Mouse (Mus musculus): ENCODE data around the gene Rtf1. TPM values are rescaled to one million over a fixed set of nuclear protein-coding genes. Genes with fewer than 3 reads are reported as not detected.

The Rtf1 gene
- total RNA-seq, 4 experiments from 2014 or later = 21.3 to 27.2 (median 24.9) TPM

DNA sequence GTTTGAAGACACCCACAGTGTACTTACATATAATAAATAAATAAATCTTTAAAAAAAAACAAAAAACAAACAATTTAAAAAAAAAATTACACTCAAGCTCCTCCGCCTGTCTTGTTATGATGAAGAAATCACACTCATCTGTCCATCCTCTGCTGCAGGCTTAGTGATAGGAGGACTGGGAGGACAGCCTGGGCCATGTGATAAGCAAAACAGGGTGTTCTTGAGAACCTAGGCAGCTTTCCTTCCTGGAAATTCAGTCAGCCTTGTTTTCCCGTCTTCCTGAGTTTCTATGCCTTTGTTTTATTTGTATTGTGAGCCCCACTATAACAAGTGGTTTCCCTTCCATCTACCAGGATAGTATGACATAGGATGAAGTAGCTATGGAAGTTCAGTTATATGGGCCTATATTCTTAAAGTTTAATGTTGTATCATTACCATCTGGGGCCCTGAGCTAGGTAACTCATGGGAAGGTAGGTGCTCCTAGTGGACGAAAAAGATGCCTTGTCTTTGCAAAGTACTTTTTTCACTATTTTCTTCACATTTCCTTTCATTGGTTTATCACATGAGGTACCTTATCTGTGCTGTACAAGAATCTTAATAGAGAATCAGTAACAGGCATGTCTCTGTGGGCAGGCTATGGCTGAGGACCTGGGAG lies 53.0 kb downstream of the Rtf1 start:
- no peak for DNase-seq (ENCODE audit: low spot score in 2 of 2)

DNA sequence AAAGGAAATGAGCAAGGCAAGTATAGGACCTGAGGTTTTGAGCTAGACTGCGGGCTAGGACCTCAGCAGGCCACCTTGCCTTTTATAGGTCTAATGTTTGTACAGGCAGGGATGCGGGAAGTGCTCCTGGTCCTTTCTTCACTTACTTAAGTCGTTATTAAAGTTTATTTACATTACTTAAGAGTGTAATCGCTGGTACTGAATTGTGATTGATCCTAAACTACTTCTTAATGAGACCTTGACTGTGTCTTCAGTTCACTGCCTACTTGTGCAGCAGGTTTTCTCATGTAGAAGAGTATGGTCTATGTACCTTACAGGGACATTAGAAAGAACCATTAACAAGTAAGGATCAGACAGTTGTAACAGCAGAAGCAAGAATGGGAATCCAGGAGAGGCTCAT lies 55.9 kb downstream of the Rtf1 start:
- no peak for DNase-seq (ENCODE audit: low spot score in 2 of 2)

DNA sequence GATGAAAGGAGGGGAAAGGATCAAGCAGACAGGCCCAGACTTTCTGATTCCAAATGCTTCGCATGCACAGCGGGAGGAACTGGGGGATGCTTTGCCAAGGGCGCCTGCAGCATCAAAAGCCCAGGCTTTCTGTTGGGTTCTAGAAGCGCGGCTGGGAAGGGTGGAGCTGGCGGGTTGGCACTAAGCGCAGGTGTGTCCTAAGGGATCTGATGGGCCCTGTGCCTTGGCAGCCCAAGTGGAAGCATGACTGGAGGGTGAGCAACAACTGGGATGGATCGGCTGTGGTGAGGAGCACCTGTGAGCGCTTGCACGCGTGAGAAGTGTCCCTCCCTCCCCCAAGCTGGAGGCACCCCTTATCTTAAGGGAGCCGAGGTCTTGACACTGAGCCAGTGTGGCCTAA lies 62.3 kb downstream of the Rtf1 start:
- DNase-seq (ENCODE audit: low spot score in 2 of 2) = no peak

DNA sequence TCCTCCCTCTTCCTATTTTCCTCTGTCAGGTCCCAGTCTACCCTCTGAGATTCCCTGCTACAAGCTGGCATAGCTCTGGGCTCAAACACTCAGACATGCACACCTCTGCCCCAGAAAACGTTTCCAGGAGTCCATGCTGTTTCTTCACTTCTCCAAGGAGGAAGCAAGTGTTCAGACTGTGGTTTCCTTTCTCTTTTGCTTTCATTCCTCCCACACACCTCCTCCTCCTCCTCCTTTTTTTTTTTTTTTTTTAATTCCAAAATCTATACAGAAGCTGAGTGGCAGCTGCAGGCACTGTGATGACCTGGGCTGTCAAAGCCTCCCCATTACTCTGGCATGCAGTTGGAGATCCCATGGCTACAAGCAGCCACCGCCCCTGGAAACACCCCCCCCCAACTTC lies 65.7 kb downstream of the Rtf1 start:
- DNase-seq (ENCODE audit: low spot score in 2 of 2) = no peak

DNA sequence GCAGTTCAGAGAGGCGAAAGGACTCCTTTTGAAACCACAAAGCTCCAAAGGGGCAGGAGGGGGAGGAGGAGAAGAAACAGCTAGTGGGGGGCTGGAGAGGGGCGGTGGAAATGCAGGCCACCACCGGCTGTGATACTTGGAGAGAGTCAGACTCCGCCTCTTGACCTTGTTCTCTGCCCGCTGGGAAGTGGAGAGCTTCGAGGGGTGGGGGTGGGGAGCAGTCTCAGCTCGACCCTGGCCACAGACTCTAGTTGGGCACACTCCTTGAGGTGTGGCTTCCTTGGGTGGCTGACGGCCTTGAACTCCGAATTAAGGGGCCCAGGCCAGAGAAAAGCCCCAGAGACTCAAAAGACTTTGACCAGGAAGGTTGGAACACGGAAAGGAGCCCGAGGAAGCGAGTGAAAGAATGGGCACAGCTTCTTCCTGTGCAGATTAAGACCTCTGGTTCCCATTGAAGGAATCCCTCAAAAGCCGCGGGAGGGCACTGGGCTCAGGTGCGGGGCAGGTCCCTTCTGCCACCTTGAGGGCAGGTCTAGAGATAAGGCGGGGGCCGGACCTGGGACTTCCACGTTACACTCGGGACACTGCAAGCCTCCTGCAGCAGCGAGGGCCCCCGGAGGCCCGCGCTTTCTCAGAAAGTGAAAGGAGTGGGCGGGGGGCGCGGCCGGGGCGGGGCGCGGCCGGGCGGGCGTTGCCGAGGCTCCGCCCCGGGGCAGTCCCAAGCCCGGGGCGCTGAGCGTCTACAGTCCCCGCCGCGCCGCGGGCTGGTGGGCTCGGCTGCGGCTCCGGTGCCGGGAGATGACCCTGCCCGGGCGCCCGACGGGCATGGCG lies 66.9 kb downstream of the Rtf1 start, which contains the start of gene Itpka:
Gene Itpka (plus strand): TSS at position 757 of the 831 bp plus-strand sequence.
- DNase-seq (ENCODE audit: low spot score in 2 of 2) = peak in 1 of 2 experiments; percentile 19

DNA sequence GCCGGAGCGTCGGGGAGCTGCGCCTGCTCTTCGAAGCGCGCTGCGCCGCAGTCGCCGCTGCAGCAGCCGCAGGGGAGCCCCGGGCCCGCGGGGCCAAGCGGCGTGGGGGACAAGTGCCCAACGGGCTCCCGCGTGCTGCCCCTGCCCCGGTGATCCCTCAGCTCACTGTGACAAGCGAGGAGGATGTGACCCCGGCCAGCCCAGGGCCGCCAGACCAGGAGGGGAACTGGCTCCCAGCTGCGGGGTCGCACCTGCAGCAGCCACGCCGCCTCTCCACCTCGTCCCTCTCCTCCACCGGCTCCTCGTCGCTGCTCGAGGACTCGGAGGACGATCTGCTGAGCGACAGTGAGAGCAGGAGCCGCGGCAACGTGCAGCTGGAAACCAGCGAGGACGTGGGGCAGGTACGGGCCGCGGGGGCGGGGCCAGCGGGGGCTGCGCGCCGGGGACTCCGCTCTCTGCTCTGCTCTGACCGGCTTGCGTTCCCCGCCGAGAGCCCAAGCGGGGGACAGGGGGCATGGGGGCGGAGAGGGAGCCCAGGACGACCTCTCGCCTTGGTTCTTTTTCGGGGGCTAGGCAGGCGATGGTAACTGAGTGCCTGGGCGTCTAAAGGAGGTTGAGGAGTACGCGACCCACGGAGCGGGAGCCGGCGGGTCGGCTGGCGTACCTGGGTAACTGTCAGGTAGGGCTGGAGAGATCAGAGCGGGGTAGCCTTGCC lies 67.8 kb downstream of the Rtf1 start:
- DNase-seq (ENCODE audit: low spot score in 2 of 2) = no peak

DNA sequence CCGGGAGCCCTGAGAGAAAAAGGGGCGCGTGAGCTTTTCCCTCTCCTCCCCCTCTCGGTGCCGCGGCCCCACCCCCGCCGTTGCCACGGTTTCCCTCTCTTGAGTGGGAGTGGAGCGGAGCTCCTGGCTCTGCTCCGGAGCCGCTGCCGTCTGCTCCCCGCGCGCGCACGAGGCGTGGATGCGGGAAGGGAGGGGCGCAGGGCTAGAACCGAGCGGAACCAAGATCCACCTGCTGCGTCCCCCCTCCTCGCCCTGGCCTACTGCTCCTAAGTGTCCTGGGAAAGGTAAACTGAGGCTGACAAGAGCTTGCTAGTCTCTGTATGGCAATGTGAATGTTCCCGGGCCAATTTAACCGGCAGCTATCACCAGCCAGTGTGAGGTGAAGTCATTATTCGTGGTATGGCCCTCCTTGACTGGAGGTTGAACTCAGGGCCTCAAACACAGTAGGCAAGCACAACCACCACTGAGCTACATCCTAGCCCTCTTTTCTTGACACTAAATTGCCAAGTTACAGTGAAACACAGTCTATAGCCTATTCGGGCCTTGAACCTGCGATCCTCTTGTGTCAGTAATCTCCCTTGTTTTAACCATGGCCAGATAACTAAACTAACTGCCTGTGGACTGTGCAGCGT lies 68.4 kb downstream of the Rtf1 start:
- no peak for DNase-seq (ENCODE audit: low spot score in 2 of 2)

DNA sequence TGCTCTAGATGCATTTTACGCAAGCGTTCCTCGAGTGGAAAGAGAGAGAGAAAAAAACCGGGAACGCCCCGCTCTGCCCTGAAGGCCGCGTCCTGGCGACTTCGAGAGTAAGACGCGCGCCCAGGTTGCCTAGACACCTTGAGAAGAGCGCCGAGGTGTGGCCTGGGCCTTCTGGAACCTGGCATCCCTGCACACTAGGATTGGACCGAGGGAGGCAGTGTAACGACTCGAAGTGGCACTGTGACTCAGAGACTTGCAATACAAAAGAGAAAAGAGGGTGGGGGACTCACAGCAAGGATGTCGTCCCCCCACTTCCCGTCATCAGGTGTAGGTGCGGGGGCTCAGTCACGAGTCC lies 68.9 kb downstream of the Rtf1 start:
- DNase-seq (ENCODE audit: low spot score in 2 of 2) = no peak

DNA sequence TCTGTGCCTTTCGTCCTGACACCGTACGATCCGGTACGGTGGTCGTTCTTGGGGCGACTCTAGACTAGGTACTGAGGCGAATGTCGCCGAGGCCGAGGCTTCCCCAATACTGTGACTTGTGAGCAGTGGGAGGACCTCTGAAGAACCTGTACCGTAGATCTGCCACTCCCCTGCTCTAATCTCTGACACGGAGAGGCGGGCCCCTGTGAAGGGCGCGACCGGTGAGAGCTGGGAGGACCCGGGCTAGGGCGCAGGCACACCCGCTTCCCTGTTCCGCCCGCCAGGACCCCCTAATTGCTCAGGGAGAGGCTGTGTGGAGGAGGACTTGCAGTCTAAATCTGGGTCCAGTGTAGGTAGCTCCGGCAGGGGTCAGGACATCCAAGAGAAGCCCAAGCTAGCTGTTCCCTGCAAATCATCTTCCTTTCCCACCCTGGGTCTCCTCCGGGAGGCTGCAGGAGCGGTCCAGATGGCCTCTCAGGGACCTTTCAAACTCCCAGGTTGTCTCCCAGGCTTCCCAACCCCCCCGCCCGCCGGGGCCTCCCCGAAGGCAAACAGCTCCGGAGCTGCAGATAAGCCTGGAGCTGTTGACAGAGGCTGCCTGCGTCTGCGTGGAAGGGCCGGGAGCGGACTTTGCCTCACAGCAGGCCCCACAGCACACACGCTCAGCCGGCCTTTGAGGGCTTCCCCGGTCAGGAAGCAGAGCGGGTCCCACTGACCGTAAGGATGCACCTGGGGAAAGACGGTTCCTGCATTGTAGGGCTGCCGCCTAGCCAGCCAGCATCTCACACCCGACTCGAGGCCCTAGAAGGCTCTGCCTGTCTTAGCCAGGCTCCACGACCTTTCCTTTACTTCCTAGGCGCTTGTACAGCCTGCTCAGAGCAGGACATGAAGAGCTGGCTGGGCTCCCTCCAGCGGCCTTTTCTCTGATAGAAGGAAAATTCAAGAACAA lies 69.6 kb downstream of the Rtf1 start:
- DNase-seq (ENCODE audit: low spot score in 2 of 2) = no peak

DNA sequence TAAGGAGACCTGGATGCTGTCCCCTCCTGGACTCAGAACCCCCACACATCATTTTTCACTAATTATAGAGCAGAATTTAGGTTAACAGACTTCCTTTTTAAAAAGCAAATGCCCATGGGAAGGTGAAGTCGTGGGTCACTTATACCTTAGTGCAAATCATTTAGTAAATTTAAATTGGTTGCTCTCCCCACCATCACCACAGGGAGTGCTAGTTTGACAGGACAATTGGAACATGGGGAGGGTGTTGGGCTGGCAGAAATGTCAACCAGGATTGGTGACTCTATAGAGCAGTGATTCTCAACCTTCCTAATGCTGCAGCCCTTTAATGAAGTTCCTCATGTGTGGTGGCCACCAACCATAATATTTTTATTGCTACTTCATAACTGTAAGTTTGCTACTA lies 70.4 kb downstream of the Rtf1 start:
- no peak for DNase-seq (ENCODE audit: low spot score in 2 of 2)

DNA sequence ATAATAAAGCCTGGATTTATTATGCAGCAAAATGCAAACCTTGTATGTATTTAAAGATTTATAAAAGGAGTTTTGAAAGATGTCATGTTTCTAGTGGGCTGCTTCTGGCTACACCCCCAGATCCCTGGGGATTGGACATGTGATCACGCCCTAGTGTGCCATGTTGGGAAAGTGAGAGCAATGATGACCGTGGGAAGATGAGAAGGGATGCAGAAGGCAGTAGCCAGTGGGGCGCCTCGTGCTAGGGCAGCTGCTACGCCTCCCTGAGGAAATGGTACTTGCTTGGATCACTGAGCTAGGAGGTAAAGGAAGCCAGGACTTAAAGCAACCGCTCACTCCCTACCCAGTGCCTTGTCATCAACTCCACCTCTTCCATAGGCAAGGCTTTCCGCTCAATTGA lies 72.7 kb downstream of the Rtf1 start:
- DNase-seq (ENCODE audit: low spot score in 2 of 2) = no peak

DNA sequence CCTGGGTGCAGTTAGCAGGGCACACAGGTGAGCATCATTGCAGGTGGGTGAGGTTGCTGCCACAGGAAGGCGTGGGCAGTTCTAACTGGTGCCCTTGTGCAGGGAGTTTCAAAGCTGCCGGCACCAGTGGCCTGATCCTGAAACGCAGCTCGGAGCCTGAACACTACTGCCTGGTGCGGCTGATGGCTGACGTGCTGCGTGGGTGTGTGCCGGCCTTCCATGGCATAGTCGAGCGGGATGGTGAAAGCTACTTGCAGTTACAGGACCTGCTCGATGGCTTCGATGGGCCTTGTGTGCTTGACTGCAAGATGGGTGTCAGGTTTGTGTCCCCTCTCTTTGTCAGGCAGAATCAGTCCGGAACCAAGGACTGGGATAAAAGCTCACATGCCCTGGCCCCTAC lies 74.4 kb downstream of the Rtf1 start:
- DNase-seq (ENCODE audit: low spot score in 2 of 2) = no peak

DNA sequence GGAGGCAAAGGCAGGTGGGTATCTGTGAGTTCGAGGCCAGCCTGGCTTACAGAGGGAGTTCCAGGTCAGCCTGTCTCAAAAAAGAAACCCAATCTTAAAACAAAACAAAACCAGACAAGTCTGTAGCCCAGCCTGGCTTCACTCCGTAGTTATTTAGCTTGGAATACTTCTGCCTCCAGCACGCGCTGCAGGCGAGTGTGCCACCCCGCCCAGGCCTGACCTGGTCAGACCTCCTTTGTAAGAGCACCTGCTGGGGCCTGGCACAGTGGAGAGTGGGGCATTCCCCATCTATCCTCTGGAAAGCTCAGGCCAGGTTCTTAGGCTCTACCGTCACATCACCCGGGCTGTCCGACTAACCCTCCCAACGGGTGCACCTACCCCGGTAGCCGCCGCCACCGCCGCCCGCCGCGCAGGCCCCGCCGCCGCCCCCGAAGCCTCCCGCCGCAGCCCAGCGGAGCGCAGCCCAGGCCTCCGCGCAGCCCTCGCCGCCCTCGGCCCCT lies 82.8 kb downstream of the Rtf1 start:
- no peak for DNase-seq (ENCODE audit: low spot score in 2 of 2)

DNA sequence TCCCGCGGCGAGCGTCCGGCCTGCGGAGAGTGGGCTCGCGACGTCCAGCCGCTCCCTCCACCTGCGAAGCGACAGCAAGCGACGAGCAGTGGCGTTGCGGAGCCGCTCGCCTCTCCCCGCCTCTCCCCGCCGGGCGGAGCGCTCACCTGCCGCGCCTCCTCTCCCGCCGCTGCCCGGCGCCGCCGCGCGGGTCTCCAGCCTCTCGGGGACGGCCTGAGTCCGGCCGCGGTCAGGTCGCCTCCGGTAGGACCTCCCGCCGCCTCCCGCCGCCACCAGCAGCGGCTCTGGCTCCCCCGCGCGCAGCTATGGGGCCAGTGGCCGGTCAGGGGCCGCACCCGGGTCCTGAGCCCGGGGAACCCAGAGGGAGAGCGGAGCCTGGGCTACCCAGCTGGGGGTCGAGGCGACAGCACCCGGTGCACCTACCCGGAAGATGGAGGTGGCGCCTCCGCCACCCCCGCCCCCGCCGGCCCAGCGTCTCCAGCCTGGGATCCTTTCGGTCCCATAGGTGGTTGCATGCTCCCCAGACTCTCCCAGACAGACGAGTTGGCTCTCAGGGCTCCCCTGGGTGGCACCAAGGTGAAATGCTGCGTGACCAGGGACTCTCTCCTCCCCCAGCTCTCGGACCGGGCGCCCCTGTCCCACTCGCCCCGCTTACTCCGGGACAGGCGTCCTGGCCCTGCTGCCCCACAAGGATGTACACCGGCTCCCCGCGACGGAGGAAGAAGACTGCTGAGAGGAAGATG lies 83.4 kb downstream of the Rtf1 start:
- DNase-seq (ENCODE audit: low spot score in 2 of 2) = no peak

DNA sequence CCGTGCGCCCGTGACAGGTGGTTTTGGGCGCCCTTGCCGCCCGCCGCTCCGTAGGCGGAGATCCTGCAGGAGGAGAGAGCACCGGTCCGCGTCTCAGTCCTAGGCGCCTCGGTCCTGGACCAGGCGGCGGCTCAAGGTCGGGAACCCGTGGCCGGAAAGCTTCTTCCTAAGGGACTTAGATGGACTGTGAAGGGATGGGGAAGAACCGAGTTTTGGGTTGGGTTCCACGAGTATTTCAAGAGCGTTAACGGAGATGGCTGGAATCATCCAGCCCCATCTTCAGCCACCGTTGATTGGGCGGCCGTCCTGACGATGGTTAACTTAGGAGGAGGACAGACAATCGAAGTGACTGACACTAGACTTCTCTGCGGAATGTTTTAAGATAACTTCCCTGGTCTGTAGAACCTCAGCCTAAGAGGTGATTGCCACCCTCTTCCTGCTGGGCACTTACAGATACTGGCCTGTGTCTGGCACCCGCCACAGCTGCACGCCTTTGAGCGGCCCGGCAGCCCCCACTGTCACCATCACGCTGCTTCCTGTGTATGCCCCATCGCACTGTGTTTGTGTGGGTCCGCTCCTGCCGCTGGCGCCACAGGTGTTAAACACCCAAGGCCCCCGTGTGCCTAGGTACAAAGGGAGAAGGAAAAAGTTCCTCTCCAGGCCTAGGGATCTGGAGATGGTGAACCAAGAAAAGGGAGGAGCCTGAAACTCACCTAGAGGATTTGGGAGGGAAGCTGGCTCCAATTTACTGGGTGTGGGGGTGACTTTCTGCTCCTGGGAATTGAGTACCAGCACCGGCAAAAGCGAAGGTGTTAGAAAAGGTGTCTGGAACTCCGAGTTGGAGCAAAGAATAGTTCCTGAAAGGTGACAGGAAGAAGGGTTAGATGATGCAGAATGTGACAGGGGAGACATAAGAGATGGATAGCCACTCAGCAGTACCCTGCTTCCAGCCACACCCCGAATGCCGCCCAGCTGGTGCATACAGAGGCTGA lies 84.3 kb downstream of the Rtf1 start:
- DNase-seq (ENCODE audit: low spot score in 2 of 2) = no peak

DNA sequence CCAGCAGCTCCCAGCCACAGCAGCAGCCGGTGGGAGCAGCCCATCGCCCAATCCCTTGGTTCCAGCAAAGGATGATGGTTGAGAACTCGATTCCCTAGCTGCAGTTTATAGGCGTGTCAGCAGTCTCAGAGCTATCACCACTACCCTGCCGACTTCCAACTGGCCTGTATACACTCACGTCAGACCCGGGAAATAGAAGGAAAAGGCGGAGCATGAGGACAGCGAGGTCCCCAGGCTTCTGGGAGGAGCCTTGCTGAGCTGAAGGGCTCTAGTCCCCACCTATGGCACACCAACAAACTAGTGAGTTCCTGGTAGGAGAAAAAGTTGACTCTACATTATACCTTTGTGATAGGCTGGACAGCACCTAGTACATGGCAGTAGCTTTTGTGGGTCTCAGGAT lies 85.4 kb downstream of the Rtf1 start, which contains the start of gene Ltk:
Gene Ltk (minus strand): TSS at position 181 of the 400 bp plus-strand sequence.
- no peak for DNase-seq (ENCODE audit: low spot score in 2 of 2)

DNA sequence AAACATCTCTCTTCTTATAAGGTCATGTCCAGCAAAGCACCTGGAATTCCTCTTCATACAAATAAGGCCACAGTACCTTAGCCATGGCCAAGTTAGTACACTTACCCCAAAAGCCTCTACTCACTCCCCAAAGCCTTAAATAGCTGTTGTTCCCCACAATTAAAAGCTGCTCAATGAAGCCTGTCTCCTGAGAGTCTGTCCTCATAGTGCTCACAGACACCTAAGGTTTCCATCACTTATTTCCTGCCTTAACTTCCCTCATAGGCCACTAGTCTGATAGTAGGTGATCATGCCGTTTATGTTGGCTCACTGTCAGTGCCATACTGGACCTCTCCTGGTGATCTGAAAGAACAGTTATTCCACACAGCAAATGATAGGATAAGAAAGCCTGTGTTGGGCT lies 87.4 kb downstream of the Rtf1 start:
- no peak for DNase-seq (ENCODE audit: low spot score in 2 of 2)

DNA sequence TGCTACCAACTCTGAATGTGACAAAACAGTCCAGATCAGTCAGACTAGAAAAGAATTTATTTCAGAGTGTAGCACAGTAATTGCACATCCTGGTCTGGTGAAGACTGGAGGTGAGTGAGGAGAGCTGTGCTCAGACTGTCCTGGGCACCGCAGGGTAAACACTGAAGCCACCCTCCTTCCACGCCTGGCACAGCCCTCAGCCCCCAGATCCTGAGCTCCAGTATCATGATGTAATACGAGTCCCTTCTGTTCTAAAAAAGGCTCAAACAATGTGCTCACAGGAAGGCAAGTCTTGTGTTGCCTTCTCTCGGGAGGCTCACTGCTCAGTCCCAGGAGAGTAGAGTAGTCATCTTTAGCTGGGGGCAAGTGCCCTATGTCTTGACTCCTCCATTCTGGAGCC lies 89.1 kb downstream of the Rtf1 start:
- DNase-seq (ENCODE audit: low spot score in 2 of 2) = no peak

DNA sequence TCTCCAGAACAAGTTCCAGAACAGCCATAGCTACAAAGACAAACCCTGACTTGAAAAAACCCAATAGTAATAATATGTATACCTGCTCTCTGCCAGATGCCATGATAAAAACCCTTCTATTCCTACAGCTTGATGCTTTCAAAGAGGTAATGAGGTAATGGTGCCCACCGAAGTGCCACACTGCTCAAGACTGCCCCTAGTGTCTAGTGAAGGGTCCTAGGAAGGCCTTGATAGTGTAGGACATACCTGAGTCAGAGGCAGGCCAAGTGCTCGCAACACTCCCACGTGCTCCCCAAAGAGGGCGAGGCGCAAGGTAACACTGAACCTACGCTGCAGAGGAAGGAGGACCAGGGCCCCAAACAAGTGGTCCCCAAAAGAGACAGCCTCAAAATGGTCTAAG lies 92.4 kb downstream of the Rtf1 start:
- no peak for DNase-seq (ENCODE audit: low spot score in 2 of 2)
